Mouse (Mus musculus) urinary bladder, adult 2 months (tissue): ENCODE results near the gene March6. TPM values are rescaled to one million over a fixed set of nuclear protein-coding genes. Genes with fewer than 3 reads are reported as not detected.

Experiments
- DNase-seq: peaks from one replicate; pipeline ENCODE4 v3.0.0; 2022; ENCODE audit warnings: low spot score
- polyA plus RNA-seq: library from polyadenylated mRNA; depleted of rRNA; stranded (reverse); fragments of >200 nt; gene quantifications from 2 replicates; pipeline ENCODE4 v1.2.3, GENCODE M21; 2012

Gene March6
- polyA plus RNA-seq, 1 experiment = 29.9 TPM

GRCm38 (mm10) chr15:31453098-31453916, 77.5 kb downstream of the March6 start, which contains the start of gene Ropn1l:
TSS of gene Ropn1l (minus strand) at chr15:31453737.
- DNase-seq = peak; percentile 87

GRCm38 (mm10) chr15:31452336-31453097, 78.3 kb downstream of the March6 start:
- no peak for DNase-seq

- no peak for DNase-seq
Observed at GRCm38 (mm10) chr15:31449772-31450171, 81.1 kb downstream of the March6 start.

- no peak for DNase-seq
Observed at GRCm38 (mm10) chr15:31447121-31447520, 83.7 kb downstream of the March6 start.

- no peak for DNase-seq
Observed at GRCm38 (mm10) chr15:31442698-31443097, 88.2 kb downstream of the March6 start.

GRCm38 (mm10) chr15:31441996-31442395, 88.9 kb downstream of the March6 start:
- no peak for DNase-seq

- DNase-seq = no peak
Observed at GRCm38 (mm10) chr15:31436811-31437210, 94.0 kb downstream of the March6 start.

- no peak for DNase-seq
Observed at GRCm38 (mm10) chr15:31436083-31436482, 94.8 kb downstream of the March6 start.

- no peak for DNase-seq
Observed at GRCm38 (mm10) chr15:31433768-31434167, 97.1 kb downstream of the March6 start.

GRCm38 (mm10) chr15:31431847-31432246, 99.0 kb downstream of the March6 start:
- DNase-seq = no peak

GRCm38 (mm10) chr15:31430014-31430413, 100.8 kb downstream of the March6 start:
- DNase-seq = no peak

- DNase-seq = no peak
Observed at GRCm38 (mm10) chr15:31429429-31429828, 101.4 kb downstream of the March6 start.

GRCm38 (mm10) chr15:31428571-31428970, 102.3 kb downstream of the March6 start:
- DNase-seq = no peak

GRCm38 (mm10) chr15:31427390-31427789, 103.5 kb downstream of the March6 start:
- DNase-seq = no peak

GRCm38 (mm10) chr15:31426066-31426706, 104.7 kb downstream of the March6 start:
- no peak for DNase-seq

- DNase-seq = no peak
Observed at GRCm38 (mm10) chr15:31422649-31423369, 108.0 kb downstream of the March6 start.

- no peak for DNase-seq
Observed at GRCm38 (mm10) chr15:31419037-31419436, 111.8 kb downstream of the March6 start.

- DNase-seq = no peak
Observed at GRCm38 (mm10) chr15:31418686-31419024, 112.2 kb downstream of the March6 start.

- DNase-seq = peak; percentile 27
Observed at GRCm38 (mm10) chr15:31417796-31418685, 112.8 kb downstream of the March6 start.

- no peak for DNase-seq
Observed at GRCm38 (mm10) chr15:31417409-31417795, 113.5 kb downstream of the March6 start.

GRCm38 (mm10) chr15:31415181-31415580, 115.7 kb downstream of the March6 start:
- DNase-seq = no peak
